Mouse (Mus musculus) limb, embryonic 10.5 days (tissue): ENCODE measurements around the gene Dnah17. TPM values are rescaled to one million over a fixed set of nuclear protein-coding genes. Genes with fewer than 3 reads are reported as not detected.

Experiments
- DNase-seq: peaks from one replicate; pipeline ENCODE4 v3.0.0-alpha.2; 2017; ENCODE audit warnings: low spot score
- H3K27ac ChIP-seq: fragments of 300-500 bp; sonication (generic); 2 replicates; pipeline ENCODE4 v1.5.1; 2016; ENCODE audit warnings: mild to moderate bottlenecking
- H3K27me3 ChIP-seq: fragments of 300-500 bp; sonication (generic); 2 replicates; pipeline ENCODE4 v1.6.1; 2016; ENCODE audit warnings: low read depth, mild to moderate bottlenecking; ENCODE audit not compliant: poor library complexity, severe bottlenecking
- H3K36me3 ChIP-seq: fragments of 300-500 bp; sonication (generic); 2 replicates; pipeline ENCODE4 v1.6.1; 2016; ENCODE audit warnings: mild to moderate bottlenecking, moderate library complexity
- H3K4me1 ChIP-seq: fragments of 300-500 bp; sonication (generic); 2 replicates; pipeline ENCODE4 v1.6.1; 2016
- H3K4me3 ChIP-seq: fragments of 300-500 bp; sonication (generic); 2 replicates; pipeline ENCODE4 v1.5.1; 2016; ENCODE audit warnings: mild to moderate bottlenecking, moderate library complexity
- H3K9me3 ChIP-seq: fragments of 300-500 bp; sonication (generic); replicated peaks from 2 replicates; pipeline ENCODE4 v1.6.1; 2016; ENCODE audit warnings: mild to moderate bottlenecking
- WGBS: fragments of 180-500 bp; shearing (Covaris S2); methylation state at CpG from one replicate; pipeline ENCODE4 v1.1.7; 2016; 5-methylcytosine and 5-hydroxymethylcytosine counted together
- polyA plus RNA-seq: library from polyadenylated mRNA; unstranded; fragments of >200 nt; fragmentation: Nextera tagmentation; extraction: Ambion mirVana; gene quantifications from 2 replicates; pipeline ENCODE4 v1.2.1, GENCODE M21; 2016

The Dnah17 gene
- 0.23 and 0.24 TPM in 2 replicates for polyA plus RNA-seq

DNA sequence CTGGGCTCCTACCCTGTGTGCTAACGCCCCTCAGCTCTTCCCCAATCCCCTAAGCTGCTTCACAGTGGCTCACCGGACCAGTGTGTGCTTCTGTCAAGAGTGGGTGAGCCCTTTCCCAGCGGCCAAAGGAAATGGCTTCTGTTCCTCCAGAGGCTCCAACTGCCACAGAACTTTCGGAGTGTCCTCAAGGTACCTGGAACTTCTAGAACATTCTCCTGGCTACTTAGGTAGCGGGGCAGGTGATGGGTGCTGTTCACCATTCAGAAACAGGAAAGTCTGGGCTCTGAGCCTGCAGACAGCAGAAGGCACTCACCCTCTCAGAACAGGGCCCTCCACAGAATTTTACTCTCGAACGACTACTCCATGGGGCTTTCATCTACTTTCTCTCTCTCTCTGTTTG, at the start of gene Dnah17:
Dnah17 (minus strand) TSS at position 101 of the 400 bp plus-strand sequence.
- Histone ChIP-seq H3K9me3 (no peaks in the 10 kb centered on the region), H3K36me3 (no peaks in the 10 kb centered on the region), H3K27ac (no peak within 1 kb of the TSS), H3K4me3 (no peak within 1 kb of the TSS), H3K27me3 (no peaks in the 10 kb centered on the region), H3K4me1 (peaks cover 26% of the 10 kb centered on the region)
- DNase-seq: no peak
- 87% methylated on average over 7 of the region's 7 CpGs for WGBS

DNA sequence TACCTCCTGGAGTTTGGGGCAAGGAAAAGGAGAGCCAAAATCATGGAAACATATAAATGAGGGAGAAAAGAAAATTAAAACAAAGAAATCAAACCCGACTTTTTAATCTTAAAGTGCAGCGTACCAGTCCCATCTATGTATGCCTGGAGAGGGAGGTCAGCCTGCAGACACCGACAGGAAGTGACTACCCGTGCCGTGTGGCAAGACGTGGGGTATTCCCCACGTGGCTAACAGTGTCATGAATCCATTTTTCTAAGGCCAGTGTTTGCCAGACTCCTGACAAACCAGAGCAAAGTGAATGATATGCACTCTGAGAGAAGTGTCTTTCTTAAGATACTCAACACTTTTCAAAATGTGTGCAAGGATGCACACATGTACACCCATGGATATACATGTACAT, 49.8 kb upstream of the Dnah17 start:
- no peaks in the 10 kb centered on the region for H3K9me3 ChIP-seq
- WGBS: 93% methylated on average over 7 of the region's 7 CpGs
- no peak for DNase-seq
- H3K4me1 ChIP-seq: no peaks in the 10 kb centered on the region
- H3K27me3 ChIP-seq: no peaks in the 10 kb centered on the region
- no peak overlapping the region for H3K4me3 ChIP-seq
- H3K36me3 ChIP-seq: peaks cover 99% of the 10 kb centered on the region
- no peak overlapping the region for H3K27ac ChIP-seq

- DNase-seq: no peak
- H3K4me1 ChIP-seq: no peaks in the 10 kb centered on the region
- peaks cover 87% of the 10 kb centered on the region for H3K36me3 ChIP-seq
- H3K9me3 ChIP-seq: no peaks in the 10 kb centered on the region
- 92% methylated on average over 5 of the region's 5 CpGs for WGBS
- H3K4me3 ChIP-seq: no peak overlapping the region
- H3K27me3 ChIP-seq: no peaks in the 10 kb centered on the region
- no peak overlapping the region for H3K27ac ChIP-seq
These were observed 47.8 kb upstream of the Dnah17 start for GRCm38 (mm10) chr11:118178236-118178635.

- Histone ChIP-seq H3K4me3 (no peak overlapping the region), H3K36me3 (peaks cover 66% of the 10 kb centered on the region), H3K27ac (no peak overlapping the region), H3K4me1 (no peaks in the 10 kb centered on the region), H3K27me3 (no peaks in the 10 kb centered on the region), H3K9me3 (no peaks in the 10 kb centered on the region)
- WGBS: 86% methylated on average over 7 of the region's 7 CpGs
- no peak for DNase-seq
These were observed 44.3 kb upstream of the Dnah17 start for GRCm38 (mm10) chr11:118174752-118175151.

GRCm38 (mm10) chr11:118172768-118173167, 42.3 kb upstream of the Dnah17 start:
- Histone ChIP-seq H3K9me3 (no peaks in the 10 kb centered on the region), H3K4me1 (peaks cover 5% of the 10 kb centered on the region; the same call in 1 of the 2 replicates), H3K36me3 (peaks cover 67% of the 10 kb centered on the region), H3K27ac (no peak overlapping the region), H3K27me3 (no peaks in the 10 kb centered on the region), H3K4me3 (no peak overlapping the region)
- DNase-seq: no peak
- 82% methylated on average over 5 of the region's 5 CpGs for WGBS

DNA sequence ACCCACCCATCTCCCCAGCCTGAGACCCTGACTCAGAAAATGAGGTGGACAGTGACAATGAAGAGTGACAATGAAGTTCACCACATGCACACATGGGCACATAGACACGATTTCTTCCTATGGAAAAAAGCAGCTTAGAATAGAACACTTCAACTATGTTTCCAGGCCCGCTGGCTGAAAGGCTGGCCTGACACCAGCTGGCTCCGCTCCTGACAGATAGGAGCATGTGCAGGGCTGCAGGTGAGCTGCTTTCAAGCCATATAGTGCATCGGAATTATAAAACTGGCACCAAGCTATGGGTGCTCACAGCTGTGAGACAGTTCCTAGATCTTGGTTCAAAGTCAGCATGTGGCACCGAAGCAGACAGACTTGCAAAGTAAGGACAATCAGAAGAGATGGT, 39.9 kb upstream of the Dnah17 start:
- Histone ChIP-seq H3K27ac (no peak overlapping the region), H3K9me3 (no peaks in the 10 kb centered on the region), H3K27me3 (no peaks in the 10 kb centered on the region), H3K36me3 (peaks cover 67% of the 10 kb centered on the region), H3K4me1 (peaks cover 15% of the 10 kb centered on the region; the same call in 1 of the 2 replicates), H3K4me3 (no peak overlapping the region)
- no peak for DNase-seq
- 93% methylated on average over 5 of the region's 5 CpGs for WGBS

DNA sequence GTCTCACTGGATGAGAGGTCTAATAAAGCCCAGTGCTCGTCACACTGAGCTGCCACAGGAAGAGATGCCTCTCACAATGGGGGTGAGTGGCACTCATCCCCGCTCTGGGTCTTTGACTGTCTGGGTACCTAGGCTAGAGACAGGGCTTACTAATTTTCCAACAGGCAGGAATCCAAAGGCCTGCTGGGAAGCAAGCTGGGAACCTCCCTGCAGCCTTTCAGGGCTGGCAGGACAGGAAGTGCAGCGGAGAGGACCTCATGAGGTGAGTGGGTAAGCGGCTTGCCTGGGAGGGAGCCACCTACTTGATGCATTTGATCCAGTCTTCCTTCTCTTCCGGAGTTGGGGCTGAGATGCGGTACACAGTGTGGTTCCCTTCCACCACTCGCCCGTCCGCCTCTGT, 38.3 kb upstream of the Dnah17 start:
- peaks cover 73% of the 10 kb centered on the region for H3K36me3 ChIP-seq
- WGBS: 66% methylated on average over 9 of the region's 9 CpGs
- no peak overlapping the region for H3K4me3 ChIP-seq
- no peaks in the 10 kb centered on the region for H3K9me3 ChIP-seq
- H3K27ac ChIP-seq: no peak overlapping the region
- no peaks in the 10 kb centered on the region for H3K27me3 ChIP-seq
- H3K4me1 ChIP-seq: peaks cover 18% of the 10 kb centered on the region; the same call in 1 of the 2 replicates
- DNase-seq: no peak

DNA sequence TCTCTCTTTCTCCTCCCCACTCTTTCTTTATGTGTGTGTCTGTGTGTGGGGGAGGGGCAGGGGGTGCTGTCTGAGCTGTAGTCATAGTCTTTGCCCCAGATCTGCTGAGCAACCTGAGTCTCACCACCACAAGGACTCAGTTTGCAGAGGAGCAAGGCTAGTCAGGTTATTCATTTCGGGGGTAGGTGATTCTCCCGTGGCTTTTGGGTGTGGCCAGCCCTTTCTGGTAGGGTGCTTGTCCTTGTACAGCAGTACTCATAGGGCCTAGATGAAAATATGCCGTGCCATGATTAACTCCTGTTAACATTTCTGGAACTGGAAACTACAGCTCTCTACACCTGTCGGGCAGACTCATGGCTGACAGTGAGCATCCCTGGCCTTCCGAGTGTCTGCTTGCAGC, 36.2 kb upstream of the Dnah17 start:
- peaks cover 84% of the 10 kb centered on the region for H3K36me3 ChIP-seq

GRCm38 (mm10) chr11:118165681-118166080, 35.2 kb upstream of the Dnah17 start:
- Histone ChIP-seq H3K4me3 (no peak overlapping the region), H3K36me3 (peaks cover 80% of the 10 kb centered on the region), H3K27ac (peak overlapping the region; percentile 25; the same call in 1 of the 2 replicates), H3K27me3 (no peaks in the 10 kb centered on the region), H3K4me1 (peaks cover 30% of the 10 kb centered on the region; the same call in 1 of the 2 replicates), H3K9me3 (no peaks in the 10 kb centered on the region)
- WGBS: 45% methylated on average over 11 of the region's 11 CpGs
- DNase-seq: no peak

More for the DNA sequence above, 36.2 kb upstream of the Dnah17 start:
- no peaks in the 10 kb centered on the region for H3K9me3 ChIP-seq
- no peak overlapping the region for H3K27ac ChIP-seq
- H3K4me1 ChIP-seq: peaks cover 25% of the 10 kb centered on the region; the same call in 1 of the 2 replicates
- no peaks in the 10 kb centered on the region for H3K27me3 ChIP-seq
- DNase-seq: no peak
- 91% methylated on average over 5 of the region's 5 CpGs for WGBS
- H3K4me3 ChIP-seq: no peak overlapping the region

DNA sequence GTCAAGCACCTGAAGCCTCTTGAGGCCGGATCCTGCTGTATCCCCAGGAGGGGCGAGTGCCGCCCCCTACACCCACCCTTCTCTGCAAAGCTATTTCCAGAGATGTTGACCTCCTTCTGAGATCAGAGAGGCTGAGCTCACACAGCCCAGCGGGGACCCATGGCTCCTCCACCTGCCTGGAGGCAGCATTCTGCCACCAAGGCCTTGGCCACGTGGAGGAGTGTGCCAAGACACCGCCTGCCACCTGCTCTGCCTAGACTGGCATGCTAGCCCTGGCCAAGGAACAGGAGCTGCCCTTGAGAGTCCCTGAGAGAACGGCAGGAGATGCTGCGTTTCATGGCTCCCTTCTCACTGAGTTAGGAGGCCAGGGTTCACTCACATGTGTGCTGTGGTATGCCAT, 34.1 kb upstream of the Dnah17 start:
- no peaks in the 10 kb centered on the region for H3K9me3 ChIP-seq
- WGBS: 69% methylated on average over 8 of the region's 8 CpGs
- no peak for DNase-seq
- peaks cover 69% of the 10 kb centered on the region for H3K36me3 ChIP-seq
- no peaks in the 10 kb centered on the region for H3K27me3 ChIP-seq
- H3K27ac ChIP-seq: 0 out of 2 replicates have a peak overlapping the region, but pooled peaks have one; percentile 15
- no peak overlapping the region for H3K4me3 ChIP-seq
- peaks cover 30% of the 10 kb centered on the region; the same call in 1 of the 2 replicates for H3K4me1 ChIP-seq

DNA sequence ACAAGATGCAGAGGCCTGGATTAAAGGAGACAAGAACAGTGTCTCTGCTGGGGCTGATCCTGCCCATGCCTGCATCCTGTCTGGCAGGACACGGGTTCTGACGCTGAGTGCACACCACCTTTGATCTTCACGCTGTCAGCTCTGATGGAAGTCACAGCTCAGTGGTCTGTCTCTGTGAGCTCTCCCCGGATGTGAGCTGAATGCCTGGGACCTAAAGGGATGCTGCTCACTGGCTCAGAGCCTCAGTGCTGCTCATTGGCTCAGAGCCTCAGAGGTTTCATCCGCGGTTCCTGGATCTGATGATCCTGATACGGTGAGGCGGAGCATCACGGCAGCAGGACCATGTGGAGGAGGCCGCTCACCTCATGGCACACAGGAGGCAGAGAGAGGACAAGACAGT, 31.8 kb upstream of the Dnah17 start:
- H3K27me3 ChIP-seq: no peaks in the 10 kb centered on the region
- peaks cover 45% of the 10 kb centered on the region for H3K36me3 ChIP-seq
- H3K9me3 ChIP-seq: no peaks in the 10 kb centered on the region
- peaks cover 30% of the 10 kb centered on the region for H3K4me1 ChIP-seq
- no peak overlapping the region for H3K4me3 ChIP-seq
- no peak overlapping the region for H3K27ac ChIP-seq
- DNase-seq: no peak
- 58% methylated on average over 10 of the region's 10 CpGs for WGBS

DNA sequence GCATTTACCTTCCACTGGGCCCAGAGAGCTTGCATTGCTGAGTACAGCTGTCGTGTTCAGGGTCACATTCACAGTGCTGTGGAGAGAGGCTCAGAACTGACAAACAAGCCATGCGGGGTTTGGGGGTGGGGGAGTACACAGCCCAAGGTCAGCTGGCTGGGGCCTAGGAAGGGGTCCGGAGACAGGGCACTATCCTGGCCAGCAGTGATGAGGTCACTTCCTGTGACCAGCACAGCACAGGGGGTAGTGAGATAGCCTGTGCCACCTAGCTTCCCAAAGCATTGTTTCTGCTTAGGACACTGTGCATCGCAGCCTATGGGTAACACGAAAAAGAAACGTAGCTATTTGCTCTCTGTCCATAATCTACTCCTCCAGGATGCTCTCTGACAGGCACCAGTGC, 30.8 kb upstream of the Dnah17 start:
- H3K27ac ChIP-seq: no peak overlapping the region

GRCm38 (mm10) chr11:118160763-118161162, 30.3 kb upstream of the Dnah17 start:
- Histone ChIP-seq H3K4me3 (no peak overlapping the region), H3K9me3 (no peaks in the 10 kb centered on the region), H3K27me3 (no peaks in the 10 kb centered on the region), H3K36me3 (peaks cover 31% of the 10 kb centered on the region), H3K27ac (no peak overlapping the region), H3K4me1 (peaks cover 23% of the 10 kb centered on the region)
- no peak for DNase-seq
- 94% methylated on average over 2 of the region's 2 CpGs for WGBS

More for the DNA sequence above, 30.8 kb upstream of the Dnah17 start:
- DNase-seq: no peak
- H3K27me3 ChIP-seq: no peaks in the 10 kb centered on the region
- H3K36me3 ChIP-seq: peaks cover 35% of the 10 kb centered on the region
- no peak overlapping the region for H3K4me3 ChIP-seq
- no peaks in the 10 kb centered on the region for H3K9me3 ChIP-seq
- 81% methylated on average over 6 of the region's 6 CpGs for WGBS
- H3K4me1 ChIP-seq: peaks cover 26% of the 10 kb centered on the region

GRCm38 (mm10) chr11:118158753-118159152, 28.3 kb upstream of the Dnah17 start:
- no peak for DNase-seq
- peaks cover 12% of the 10 kb centered on the region for H3K36me3 ChIP-seq
- no peaks in the 10 kb centered on the region for H3K9me3 ChIP-seq
- H3K27me3 ChIP-seq: no peaks in the 10 kb centered on the region
- no peak overlapping the region for H3K4me3 ChIP-seq
- H3K4me1 ChIP-seq: peaks cover 16% of the 10 kb centered on the region
- WGBS: 79% methylated on average over 4 of the region's 4 CpGs
- no peak overlapping the region for H3K27ac ChIP-seq
